Mouse (Mus musculus): ENCODE measurements around the gene Muc3. TPM values are rescaled to one million over a fixed set of nuclear protein-coding genes. Genes with fewer than 3 reads are reported as not detected.
"Not testable (repeated sequence)": the region's sequence is repeated elsewhere in the genome, so short reads cannot be mapped to it uniquely, and the experiment has no call there.

Muc3 gene
- polyA plus RNA-seq, 1 experiment from 2014 or later, result not detected

DNA sequence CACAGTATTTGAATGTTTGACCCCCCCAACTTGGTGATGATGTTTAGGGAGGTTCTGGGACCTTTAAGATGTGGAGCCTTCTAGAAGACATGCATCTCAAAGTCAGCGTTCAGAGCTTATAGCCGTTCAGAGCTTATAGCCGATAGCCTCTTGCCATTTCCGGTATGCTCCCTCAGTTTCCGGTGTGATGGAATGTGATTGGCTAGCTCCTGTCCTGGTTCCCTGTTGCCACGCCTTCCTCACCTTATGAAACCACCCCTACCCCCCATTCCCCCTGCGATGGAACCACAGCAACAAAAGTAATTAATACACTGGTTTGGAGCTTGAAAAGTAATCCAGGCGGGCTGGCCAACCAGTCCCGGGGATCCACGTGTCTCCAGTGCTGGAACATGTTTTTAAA is 10.1 kb downstream of the Muc3 start:
- no peak overlapping the region for H3K9ac ChIP-seq (ENCODE audit: low read length)
- no peaks in the 10 kb centered on the region for H3K9me3 ChIP-seq (ENCODE audit: control insufficient read depth, low read length)
- 84% methylated on average over 10 of the region's 10 CpGs for WGBS
- DNase-seq (ENCODE audit: low spot score) (no peak), ATAC-seq (ENCODE audit: insufficient read depth, low FRiP score, low TSS enrichment) (no peak)
- H3K27ac ChIP-seq (ENCODE audit: low read depth, low read length), result no peak overlapping the region
- no peaks in the 10 kb centered on the region for H3K36me3 ChIP-seq (ENCODE audit: control insufficient read depth, insufficient read depth, low read length)
- no peaks in the 10 kb centered on the region for H3K27me3 ChIP-seq (ENCODE audit: control insufficient read depth, insufficient read depth, low read length)
- H3K4me2 ChIP-seq (ENCODE audit: low read depth), result no peak overlapping the region
- H3K4me3 ChIP-seq (ENCODE audit: low read depth, low read length), result no peak overlapping the region
- no peaks in the 10 kb centered on the region for H3K4me1 ChIP-seq (ENCODE audit: control insufficient read depth, insufficient read depth, low read length)

- Histone ChIP-seq H3K9ac (ENCODE audit: low read length) (no peak overlapping the region), H3K4me3 (ENCODE audit: low read depth, low read length) (no peak overlapping the region), H3K27me3 (ENCODE audit: control insufficient read depth, insufficient read depth, low read length) (no peaks in the 10 kb centered on the region), H3K36me3 (ENCODE audit: control insufficient read depth, insufficient read depth, low read length) (no peaks in the 10 kb centered on the region), H3K4me1 (ENCODE audit: control insufficient read depth, insufficient read depth, low read length) (no peaks in the 10 kb centered on the region), H3K27ac (ENCODE audit: low read depth, low read length) (no peak overlapping the region), H3K9me3 (ENCODE audit: control insufficient read depth, low read length) (no peaks in the 10 kb centered on the region), H3K4me2 (ENCODE audit: low read depth) (no peak overlapping the region)
- DNase-seq (ENCODE audit: low spot score) (peak; percentile 30), ATAC-seq (ENCODE audit: insufficient read depth, low FRiP score, low TSS enrichment) (no peak)
- 33% methylated on average over 11 of the region's 11 CpGs for WGBS
These were observed 14.2 kb downstream of the Muc3 start for GRCm38 (mm10) chr5:137134959-137135358.

- no peak overlapping the region for H3K9ac ChIP-seq (ENCODE audit: low read length)
- H3K4me1 ChIP-seq (ENCODE audit: control insufficient read depth, insufficient read depth, low read length), result no peaks in the 10 kb centered on the region
- DNase-seq (ENCODE audit: low spot score), result peak; percentile 64
- H3K4me3 ChIP-seq (ENCODE audit: low read depth, low read length), result no peak overlapping the region
- no peak overlapping the region for H3K27ac ChIP-seq (ENCODE audit: low read depth, low read length)
- no peak for ATAC-seq (ENCODE audit: insufficient read depth, low FRiP score, low TSS enrichment)
- H3K9me3 ChIP-seq (ENCODE audit: control insufficient read depth, low read length), result no peaks in the 10 kb centered on the region
- no peaks in the 10 kb centered on the region for H3K36me3 ChIP-seq (ENCODE audit: control insufficient read depth, insufficient read depth, low read length)
- H3K4me2 ChIP-seq (ENCODE audit: low read depth), result no peak overlapping the region
- WGBS, result 5% methylated on average over 3 of the region's 3 CpGs
- no peaks in the 10 kb centered on the region for H3K27me3 ChIP-seq (ENCODE audit: control insufficient read depth, insufficient read depth, low read length)
These were observed 17.6 kb downstream of the Muc3 start for GRCm38 (mm10) chr5:137131490-137131889.

GRCm38 (mm10) chr5:137129281-137129680 is 19.8 kb downstream of the Muc3 start:
- Histone ChIP-seq H3K9me3 (ENCODE audit: control insufficient read depth, low read length) (no peaks in the 10 kb centered on the region), H3K27ac (ENCODE audit: low read depth, low read length) (no peak overlapping the region), H3K4me2 (ENCODE audit: low read depth) (no peak overlapping the region), H3K36me3 (ENCODE audit: control insufficient read depth, insufficient read depth, low read length) (no peaks in the 10 kb centered on the region), H3K4me1 (ENCODE audit: control insufficient read depth, insufficient read depth, low read length) (no peaks in the 10 kb centered on the region), H3K9ac (ENCODE audit: low read length) (no peak overlapping the region), H3K4me3 (ENCODE audit: low read depth, low read length) (no peak overlapping the region), H3K27me3 (ENCODE audit: control insufficient read depth, insufficient read depth, low read length) (no peaks in the 10 kb centered on the region)
- DNase-seq (ENCODE audit: low spot score) (no peak), ATAC-seq (ENCODE audit: insufficient read depth, low FRiP score, low TSS enrichment) (no peak)
- WGBS, result 23% methylated on average over 5 of the region's 5 CpGs

- WGBS, result 89% methylated on average over 4 of the region's 4 CpGs
- Histone ChIP-seq H3K4me1 (ENCODE audit: control insufficient read depth, insufficient read depth, low read length) (0 out of 2 replicates have a peak, but pooled peaks cover 2% of the 10 kb centered on the region), H3K9ac (ENCODE audit: low read length) (no peak overlapping the region), H3K9me3 (ENCODE audit: control insufficient read depth, low read length) (no peaks in the 10 kb centered on the region), H3K4me2 (ENCODE audit: low read depth) (no peak overlapping the region), H3K27ac (ENCODE audit: low read depth, low read length) (no peak overlapping the region), H3K27me3 (ENCODE audit: control insufficient read depth, insufficient read depth, low read length) (no peaks in the 10 kb centered on the region), H3K4me3 (ENCODE audit: low read depth, low read length) (no peak overlapping the region), H3K36me3 (ENCODE audit: control insufficient read depth, insufficient read depth, low read length) (no peaks in the 10 kb centered on the region)
- no peak for DNase-seq (ENCODE audit: low spot score)
- ATAC-seq (ENCODE audit: insufficient read depth, low FRiP score, low TSS enrichment), result no peak
These were observed 25.6 kb downstream of the Muc3 start for GRCm38 (mm10) chr5:137123516-137123915.

- Histone ChIP-seq H3K27me3 (ENCODE audit: control insufficient read depth, insufficient read depth, low read length) (no peaks in the 10 kb centered on the region), H3K4me2 (ENCODE audit: low read depth) (no peak overlapping the region), H3K9ac (ENCODE audit: low read length) (no peak overlapping the region), H3K9me3 (ENCODE audit: control insufficient read depth, low read length) (no peaks in the 10 kb centered on the region), H3K36me3 (ENCODE audit: control insufficient read depth, insufficient read depth, low read length) (no peaks in the 10 kb centered on the region), H3K4me1 (ENCODE audit: control insufficient read depth, insufficient read depth, low read length) (0 out of 2 replicates have a peak, but pooled peaks cover 2% of the 10 kb centered on the region), H3K27ac (ENCODE audit: low read depth, low read length) (0 out of 2 replicates have a peak overlapping the region, but pooled peaks have one; percentile 58), H3K4me3 (ENCODE audit: low read depth, low read length) (no peak overlapping the region)
- peak; percentile 79 for DNase-seq (ENCODE audit: low spot score)
- WGBS, result 9% methylated on average over 14 of the region's 14 CpGs
- peak; percentile 60 for ATAC-seq (ENCODE audit: insufficient read depth, low FRiP score, low TSS enrichment)
These were observed 26.4 kb downstream of the Muc3 start for GRCm38 (mm10) chr5:137122686-137123193.

- H3K4me1 ChIP-seq (ENCODE audit: control insufficient read depth, insufficient read depth, low read length), result peaks cover 4% of the 10 kb centered on the region
- 79% methylated on average over 4 of the region's 4 CpGs for WGBS
These were observed 27.8 kb downstream of the Muc3 start for GRCm38 (mm10) chr5:137121280-137121679.

DNA sequence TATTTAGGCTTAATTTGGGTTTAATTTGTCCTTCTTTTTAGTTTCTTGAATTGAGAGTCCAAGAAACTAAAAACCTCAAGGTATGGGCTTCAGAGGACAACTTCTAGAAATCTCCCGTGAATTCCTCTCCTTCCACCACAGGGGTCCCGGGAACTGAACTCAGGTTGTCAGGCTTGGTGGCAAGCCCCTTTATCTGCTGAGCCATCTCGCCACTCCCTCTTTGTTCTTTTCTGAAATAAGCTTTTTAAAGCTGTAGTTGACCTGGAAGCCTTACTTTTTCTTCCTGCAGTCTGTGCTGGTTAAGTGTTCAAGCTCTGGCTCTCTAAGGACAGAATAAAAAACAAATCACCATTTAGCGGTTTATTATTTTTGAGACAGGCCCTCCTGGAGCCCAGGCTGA is 30.2 kb downstream of the Muc3 start:
- H3K4me1 ChIP-seq (ENCODE audit: control insufficient read depth, insufficient read depth, low read length), result peaks cover 8% of the 10 kb centered on the region
- no peaks in the 10 kb centered on the region for H3K27me3 ChIP-seq (ENCODE audit: control insufficient read depth, insufficient read depth, low read length)
- no peak overlapping the region for H3K9ac ChIP-seq (ENCODE audit: low read length)
- H3K36me3 ChIP-seq (ENCODE audit: control insufficient read depth, insufficient read depth, low read length), result peaks cover 2% of the 10 kb centered on the region; the same call in 1 of the 2 replicates
- H3K4me3 ChIP-seq (ENCODE audit: low read depth, low read length), result no peak overlapping the region
- H3K4me2 ChIP-seq (ENCODE audit: low read depth), result no peak overlapping the region
- WGBS, result 78% methylated on average over 4 of the region's 4 CpGs
- no peaks in the 10 kb centered on the region for H3K9me3 ChIP-seq (ENCODE audit: control insufficient read depth, low read length)
- no peak for ATAC-seq (ENCODE audit: insufficient read depth, low FRiP score, low TSS enrichment)
- no peak for DNase-seq (ENCODE audit: low spot score)
- no peak overlapping the region for H3K27ac ChIP-seq (ENCODE audit: low read depth, low read length)

More at GRCm38 (mm10) chr5:137121280-137121679, 27.8 kb downstream of the Muc3 start:
- no peak overlapping the region for H3K4me2 ChIP-seq (ENCODE audit: low read depth)
- no peak for ATAC-seq (ENCODE audit: insufficient read depth, low FRiP score, low TSS enrichment)
- H3K36me3 ChIP-seq (ENCODE audit: control insufficient read depth, insufficient read depth, low read length), result no peaks in the 10 kb centered on the region
- H3K27ac ChIP-seq (ENCODE audit: low read depth, low read length), result no peak overlapping the region
- H3K9ac ChIP-seq (ENCODE audit: low read length), result no peak overlapping the region
- H3K9me3 ChIP-seq (ENCODE audit: control insufficient read depth, low read length), result no peaks in the 10 kb centered on the region
- no peak for DNase-seq (ENCODE audit: low spot score)
- H3K4me3 ChIP-seq (ENCODE audit: low read depth, low read length), result no peak overlapping the region
- H3K27me3 ChIP-seq (ENCODE audit: control insufficient read depth, insufficient read depth, low read length), result no peaks in the 10 kb centered on the region

GRCm38 (mm10) chr5:137117994-137118393 is 31.1 kb downstream of the Muc3 start:
- not testable (repeated sequence) for H3K9ac ChIP-seq (ENCODE audit: low read length); H3K4me3 ChIP-seq (ENCODE audit: low read depth, low read length); H3K9me3 ChIP-seq (ENCODE audit: control insufficient read depth, low read length); ATAC-seq (ENCODE audit: insufficient read depth, low FRiP score, low TSS enrichment); H3K4me2 ChIP-seq (ENCODE audit: low read depth); H3K36me3 ChIP-seq (ENCODE audit: control insufficient read depth, insufficient read depth, low read length); H3K27me3 ChIP-seq (ENCODE audit: control insufficient read depth, insufficient read depth, low read length); H3K4me1 ChIP-seq (ENCODE audit: control insufficient read depth, insufficient read depth, low read length); DNase-seq (ENCODE audit: low spot score); H3K27ac ChIP-seq (ENCODE audit: low read depth, low read length)
- WGBS, result 93% methylated on average over 3 of the region's 3 CpGs

All from neural tube, embryonic 11.5 days (tissue).